ENCODE assay signal across 24 mouse cellular contexts in the genomic region with DNA sequence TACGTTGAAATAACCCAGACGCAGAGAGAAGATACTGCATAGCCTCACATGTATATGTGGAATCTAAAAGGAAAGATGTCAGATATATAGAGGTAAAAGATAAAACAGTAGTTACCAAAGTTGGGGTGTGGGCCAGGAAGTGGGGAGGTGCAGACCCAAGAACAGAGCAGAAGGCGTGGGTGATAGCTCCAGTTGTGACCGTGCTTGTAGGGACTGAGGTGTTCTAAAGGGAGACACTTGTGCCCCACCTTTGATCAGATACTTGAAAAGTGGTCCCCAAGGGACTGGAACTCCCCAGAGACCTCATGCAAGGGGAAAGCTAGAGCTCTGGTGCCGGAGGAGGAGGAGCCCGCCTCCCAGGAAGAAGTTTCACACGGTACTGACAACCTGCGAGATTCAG. TPM values are rescaled to one million over a fixed set of nuclear protein-coding genes. Genes with fewer than 3 reads are reported as not detected.
DNase-seq lines count a peak whose midpoint lies in the region; ATAC-seq and TF ChIP-seq lines count a peak whose summit lies in the region.
"Had no signal": no experiment of that assay in that cellular context is flagged by ENCODE, and none has a peak within 500 bp of the region (broad histone marks: within the 10 kb centered on the region; RNA-seq: fewer than 3 reads in every experiment).

No protein-coding gene starts in this region.

- DNase-seq in thymus, adult 2 months, result no peak
- no peak for DNase-seq in thymus, postnatal 10 days (ENCODE audit: low spot score in 2 of 2)
- DNase-seq in CD4-positive helper T cell, adult 2 months (ENCODE audit: low read depth, low spot score), result peak; percentile 52
- peak; percentile 34 to 46 for DNase-seq in CD8-positive naive resting alpha-beta T cell, adult 2 months (ENCODE audit: low read depth in 2 of 2, low spot score in 2 of 2)
- DNase-seq in gastrocnemius, postnatal 14 days, result no peak
- no peak for DNase-seq in embryo, embryonic 9.5 days (ENCODE audit: extremely low spot score)
- DNase-seq: adrenal gland, adult 2 months; adrenal gland, postnatal 25 days; cerebellum, adult 18-20 months; cerebellum, adult 9-11 months; heart, adult 2 months; heart, postnatal 14 days had no signal

- no peak for TF ChIP-seq CTCF in thymus, adult 2 months (IDR thresholded peaks at IDR 0.05; ENCODE audit: borderline replicate concordance, control insufficient read depth, extremely low read depth, insufficient read depth, low read length, poor library complexity)

- no peaks in the 10 kb centered on the region for H3K27me3 ChIP-seq in thymus, adult 2 months (ENCODE audit: control insufficient read depth, insufficient read depth, low read length)
- H3K27me3 ChIP-seq: embryonic facial prominence, embryonic 12.5 days; forebrain, embryonic 15.5 days; heart, embryonic 15.5 days; hindbrain, embryonic 13.5 days had no signal

- H3K4me3 ChIP-seq in thymus, adult 2 months (ENCODE audit: control insufficient read depth, insufficient read depth, low read length), result 0 out of 2 replicates have a peak overlapping the region, but pooled peaks have one; percentile 8
- H3K4me3 ChIP-seq: embryonic facial prominence, embryonic 12.5 days; forebrain, embryonic 15.5 days; heart, adult 2 months; heart, embryonic 15.5 days; hindbrain, embryonic 13.5 days had no signal

- H3K36me3 ChIP-seq in thymus, adult 2 months (ENCODE audit: control insufficient read depth, insufficient read depth, low read length), result no peaks in the 10 kb centered on the region
- H3K36me3 ChIP-seq: embryonic facial prominence, embryonic 12.5 days; forebrain, embryonic 15.5 days; heart, embryonic 15.5 days; hindbrain, embryonic 13.5 days had no signal

- H3K27ac ChIP-seq in thymus, adult 2 months (ENCODE audit: control insufficient read depth, insufficient read depth, low read length), result peak overlapping the region; percentile 69; the same call in 1 of the 2 replicates
- H3K27ac ChIP-seq: embryonic facial prominence, embryonic 12.5 days; forebrain, embryonic 15.5 days; heart, adult 2 months; heart, embryonic 15.5 days; hindbrain, embryonic 13.5 days; hindbrain, postnatal 0 days had no signal

- WGBS in thymus, adult 2 months, result 58% methylated on average over 8 of the region's 8 CpGs

- peaks cover 14% of the 10 kb centered on the region for H3K4me1 ChIP-seq in thymus, adult 2 months (replicated peaks; ENCODE audit: control insufficient read depth, insufficient read depth, low read length)
- H3K4me1 ChIP-seq: forebrain, embryonic 15.5 days; heart, embryonic 15.5 days had no signal

- TF ChIP-seq POLR2A in thymus, adult 2 months (IDR thresholded peaks at IDR 0.05; ENCODE audit: control insufficient read depth, extremely low read depth, insufficient read depth, low read length, poor library complexity), result no peak

- ATAC-seq in inflammation-experienced regulatory T-cells, adult 6 months, result peak; percentile 63
- ATAC-seq: forebrain, embryonic 15.5 days; hindbrain, postnatal 0 days had no signal

- intact Hi-C loops in gastrocnemius, postnatal 14 days (cut with DNase I; ENCODE audit: low total_unique reads), result no loop called here

RNA-seq across cellular contexts. Expression of a gene that starts 18.8 kb away (rescaled TPM):
- polyA plus RNA-seq in thymus, adult 2 months (2012; rRNA removed), result 29.3 and 37.0 TPM in 2 replicates
- polyA plus RNA-seq in inflammation-experienced regulatory T-cells, adult 6 months (2017; shearing (Covaris generic)), result 10 to 100 TPM in 2 of 3 experiments, 1 to 10 TPM in 1; 1.6 to 14.9 (median 10.3) TPM
- 10 to 100 TPM; 18.4 to 20.8 TPM for total RNA-seq in gastrocnemius, postnatal 14 days (2021)

RNA-seq across cellular contexts. Expression of a gene that starts 19.6 kb away (rescaled TPM):
- 0.04 and 0.11 TPM in 2 replicates for polyA plus RNA-seq in thymus, adult 2 months (2012; rRNA removed)
- polyA plus RNA-seq in inflammation-experienced regulatory T-cells, adult 6 months (2017; shearing (Covaris generic)), result under 1 TPM in 2 of 3 experiments, not detected in 1; 0.29 to 0.48 TPM
- total RNA-seq in gastrocnemius, postnatal 14 days (2021), result not detected
- total RNA-seq: gastrocnemius, adult 8-10 months; gastrocnemius, postnatal 4 days; heart, adult 2 months; heart, postnatal 14 days; MEL had no signal
- polyA plus RNA-seq: C2C12; heart, adult 2 months had no signal

RNA-seq across cellular contexts. Expression of a gene that starts 24.3 kb away (rescaled TPM):
- 131 and 133 TPM in 2 replicates for polyA plus RNA-seq in thymus, adult 2 months (2012; rRNA removed)
- polyA plus RNA-seq in inflammation-experienced regulatory T-cells, adult 6 months (2017; shearing (Covaris generic)), result 10 to 100 TPM; 48.4 to 56.9 (median 49.1) TPM
- total RNA-seq in gastrocnemius, postnatal 14 days (2021), result 10 to 100 TPM; 34.4 to 37.2 TPM

RNA-seq across cellular contexts. Expression of a gene that starts 51.4 kb away (rescaled TPM):
- 83.5 and 85.5 TPM in 2 replicates for polyA plus RNA-seq in thymus, adult 2 months (2012; rRNA removed)
- not detected for polyA plus RNA-seq in inflammation-experienced regulatory T-cells, adult 6 months (2017; shearing (Covaris generic))
- not detected for total RNA-seq in gastrocnemius, postnatal 14 days (2021)
- total RNA-seq: gastrocnemius, adult 8-10 months; hematopoietic stem cell, adult 5-6 weeks had no signal
- polyA plus RNA-seq: heart, embryonic 11.5 days had no signal

Comparison
In these comparisons a context has a peak if more than half of its experiments do, and no peak if none do; other contexts are left out.
1. DNase-seq: peak in CD4-positive helper T cell, adult 2 months (single experiment) and CD8-positive naive resting alpha-beta T cell, adult 2 months (2 of 2); none in thymus, adult 2 months (single experiment), thymus, postnatal 10 days (0 of 2), gastrocnemius, postnatal 14 days (single experiment) and embryo, embryonic 9.5 days (single experiment).